Mouse (Mus musculus) MEL (cell line): ENCODE results near the gene Crlf3. TPM values are rescaled to one million over a fixed set of nuclear protein-coding genes. Genes with fewer than 3 reads are reported as not detected.

Experiments used
- DNase-seq: peaks from one replicate; pipeline ENCODE4 v3.0.0; 2011; ENCODE audit warnings: low read depth, low spot score
- H3K27ac ChIP-seq: 2 replicates; pipeline ENCODE4 v1.5.1; 2012; ENCODE audit warnings: low read depth, mild to moderate bottlenecking, control low read depth, low read length, moderate library complexity; ENCODE audit not compliant: control insufficient read depth
- H3K27me3 ChIP-seq, 2 experiments: fragments of 150-350 bp in 1 of 2; sonication (generic) in 1 of 2; 2 replicates each; pipeline ENCODE4 v1.6.1; 2012; ENCODE audit warnings: low read length in 2 of 2, mild to moderate bottlenecking in 2 of 2, improper control_type of control experiment in 1 of 2, moderate library complexity in 1 of 2; ENCODE audit not compliant: insufficient read depth in 2 of 2, control insufficient read depth in 1 of 2
- H3K36me3 ChIP-seq, 2 experiments: 2 replicates each; pipeline ENCODE4 v1.6.1; 2012 to 2014; ENCODE audit warnings: low read length in 2 of 2, improper control_type of control experiment in 1 of 2, inconsistent platforms in 1 of 2, mild to moderate bottlenecking in 1 of 2; ENCODE audit not compliant: insufficient read depth in 2 of 2, control insufficient read depth in 1 of 2
- H3K4me1 ChIP-seq, 2 experiments: fragments of 150-350 bp in 1 of 2; sonication (generic) in 1 of 2; 2 replicates each; pipeline ENCODE4 v1.6.1; 2012; ENCODE audit warnings: low read length in 2 of 2, improper control_type of control experiment in 1 of 2, mild to moderate bottlenecking in 1 of 2; ENCODE audit not compliant: insufficient read depth in 2 of 2, control insufficient read depth in 1 of 2
- H3K4me3 ChIP-seq, 2 experiments: fragments of 150-350 bp in 1 of 2; sonication (generic) in 1 of 2; 2 replicates each; pipeline ENCODE4 v1.5.1; 2012; ENCODE audit warnings: low read depth in 2 of 2, low read length in 2 of 2, mild to moderate bottlenecking in 2 of 2, moderate library complexity in 2 of 2, control low read depth in 1 of 2, improper control_type of control experiment in 1 of 2; ENCODE audit not compliant: control insufficient read depth in 1 of 2, insufficient read depth in 1 of 2
- H3K79me2 ChIP-seq: 2 replicates; pipeline ENCODE4 v1.6.1; 2012; ENCODE audit warnings: mild to moderate bottlenecking, low read length, moderate library complexity; ENCODE audit not compliant: control insufficient read depth, poor library complexity, insufficient read depth
- H3K9ac ChIP-seq: 2 replicates; pipeline ENCODE4 v1.6.1; 2012; ENCODE audit warnings: low read depth, mild to moderate bottlenecking, control low read depth, low read length, moderate library complexity; ENCODE audit not compliant: control insufficient read depth, poor library complexity, severe bottlenecking
- H3K9me3 ChIP-seq: fragments of 150-350 bp; sonication (generic); replicated peaks from 2 replicates; pipeline ENCODE4 v1.6.1; 2012; ENCODE audit warnings: mild to moderate bottlenecking, low read length, improper control_type of control experiment, moderate library complexity; ENCODE audit not compliant: insufficient read depth
- BHLHE40 ChIP-seq: IDR thresholded peaks from 2 replicates; pipeline ENCODE4 v1.6.1; 2012; ENCODE audit warnings: low read depth, mild to moderate bottlenecking, inconsistent platforms, low read length, improper control_type of control experiment, borderline replicate concordance
- CHD1 ChIP-seq: IDR thresholded peaks from 2 replicates; pipeline ENCODE4 v1.6.1; 2012; ENCODE audit warnings: low read depth, mild to moderate bottlenecking, inconsistent platforms, low read length, improper control_type of control experiment
- E2F4 ChIP-seq: IDR thresholded peaks from 2 replicates; pipeline ENCODE4 v1.6.1; 2011; ENCODE audit warnings: low read depth, low read length, improper control_type of control experiment, borderline replicate concordance
- ELF1 ChIP-seq: IDR thresholded peaks from 2 replicates; pipeline ENCODE4 v1.6.1; 2014; ENCODE audit warnings: low read depth, mild to moderate bottlenecking, inconsistent platforms, low read length, improper control_type of control experiment, moderate library complexity
- EP300 ChIP-seq, 2 experiments: IDR thresholded peaks; 2 replicates each; pipeline ENCODE4 v1.6.1; 2011; ENCODE audit warnings: improper control_type of control experiment in 2 of 2, low read length in 2 of 2, low read depth in 1 of 2, mild to moderate bottlenecking in 1 of 2
- GABPA ChIP-seq: IDR thresholded peaks from 2 replicates; pipeline ENCODE4 v1.6.1; 2012; ENCODE audit warnings: low read depth, mild to moderate bottlenecking, inconsistent platforms, low read length, improper control_type of control experiment, moderate library complexity
- GATA1 ChIP-seq: IDR thresholded peaks from 2 replicates; pipeline ENCODE4 v1.6.1; 2011; ENCODE audit warnings: low read depth, low read length, improper control_type of control experiment
- HCFC1 ChIP-seq: IDR thresholded peaks from 2 replicates; pipeline ENCODE4 v1.6.1; 2012; ENCODE audit warnings: low read depth, mild to moderate bottlenecking, inconsistent platforms, low read length, improper control_type of control experiment, moderate library complexity
- JUND ChIP-seq: IDR thresholded peaks from 2 replicates; pipeline ENCODE4 v1.6.1; 2011; ENCODE audit warnings: low read depth, mild to moderate bottlenecking, improper control_type of control experiment, low read length
- KAT2A ChIP-seq: conservative IDR thresholded peaks from 2 replicates; pipeline ENCODE4 v1.6.1; 2012; ENCODE audit warnings: low read depth, low read length, improper control_type of control experiment, inconsistent platforms
- MAFK ChIP-seq: IDR thresholded peaks from 2 replicates; pipeline ENCODE4 v1.6.1; 2011; ENCODE audit warnings: low read depth, mild to moderate bottlenecking, low read length, improper control_type of control experiment, borderline replicate concordance
- MAX ChIP-seq: IDR thresholded peaks from 2 replicates; pipeline ENCODE4 v1.6.1; 2011; ENCODE audit warnings: low read length, improper control_type of control experiment
- MAZ ChIP-seq: IDR thresholded peaks from 2 replicates; pipeline ENCODE4 v1.6.1; 2012; ENCODE audit warnings: low read depth, mild to moderate bottlenecking, inconsistent platforms, low read length, improper control_type of control experiment
- MEF2A ChIP-seq: IDR thresholded peaks from 2 replicates; pipeline ENCODE4 v1.6.1; 2014; ENCODE audit warnings: low read depth, mild to moderate bottlenecking, inconsistent platforms, low read length, improper control_type of control experiment; ENCODE audit not compliant: poor library complexity, insufficient replicate concordance, severe bottlenecking; ENCODE audit errors: extremely low read depth
- MXI1 ChIP-seq: IDR thresholded peaks from 2 replicates; pipeline ENCODE4 v1.6.1; 2011; ENCODE audit warnings: mild to moderate bottlenecking, low read depth, low read length, improper control_type of control experiment
- MYB ChIP-seq: IDR thresholded peaks from 2 replicates; pipeline ENCODE4 v1.6.1; 2011; ENCODE audit warnings: mild to moderate bottlenecking, low read depth, low read length, improper control_type of control experiment
- MYC ChIP-seq: IDR thresholded peaks from 2 replicates; pipeline ENCODE4 v1.6.1; 2011; ENCODE audit warnings: low read depth, mild to moderate bottlenecking, low read length, improper control_type of control experiment, moderate library complexity
- NELFE ChIP-seq: IDR thresholded peaks from 2 replicates; pipeline ENCODE4 v1.6.1; 2011; ENCODE audit warnings: low read depth, low read length, improper control_type of control experiment
- NRF1 ChIP-seq: IDR thresholded peaks from 2 replicates; pipeline ENCODE4 v1.6.1; 2014; ENCODE audit warnings: low read depth, mild to moderate bottlenecking, inconsistent platforms, low read length, improper control_type of control experiment, moderate library complexity; ENCODE audit not compliant: poor library complexity, insufficient read depth, severe bottlenecking
- POLR2AphosphoS2 ChIP-seq: IDR thresholded peaks from 2 replicates; pipeline ENCODE4 v1.6.1; 2011; ENCODE audit warnings: low read length, improper control_type of control experiment
- POLR2AphosphoS5 ChIP-seq: IDR thresholded peaks from 2 replicates; pipeline ENCODE4 v1.6.1; 2012; ENCODE audit warnings: low read depth, borderline replicate concordance, mild to moderate bottlenecking, inconsistent platforms, low read length, moderate library complexity, mixed read lengths
- RAD21 ChIP-seq: IDR thresholded peaks from 2 replicates; pipeline ENCODE4 v1.6.1; 2011; ENCODE audit warnings: mild to moderate bottlenecking, low read depth, low read length, improper control_type of control experiment
- RCOR1 ChIP-seq: IDR thresholded peaks from 2 replicates; pipeline ENCODE4 v1.6.1; 2012; ENCODE audit warnings: low read depth, mild to moderate bottlenecking, inconsistent platforms, low read length, improper control_type of control experiment
- SMC3 ChIP-seq: IDR thresholded peaks from 2 replicates; pipeline ENCODE4 v1.6.1; 2011; ENCODE audit warnings: low read depth, low read length, improper control_type of control experiment
- TAL1 ChIP-seq: IDR thresholded peaks from 2 replicates; pipeline ENCODE4 v1.6.1; 2012; ENCODE audit warnings: mild to moderate bottlenecking, inconsistent platforms, low read length, moderate library complexity, mixed read lengths
- TBP ChIP-seq: IDR thresholded peaks from 2 replicates; pipeline ENCODE4 v1.8.0; 2011; ENCODE audit warnings: low read depth, low read length, improper control_type of control experiment
- TCF12 ChIP-seq: IDR thresholded peaks from 2 replicates; pipeline ENCODE4 v1.6.1; 2014; ENCODE audit warnings: low read depth, mild to moderate bottlenecking, inconsistent platforms, low read length, improper control_type of control experiment, moderate library complexity
- USF1 ChIP-seq: IDR thresholded peaks from 2 replicates; pipeline ENCODE4 v1.6.1; 2014; ENCODE audit warnings: low read depth, mild to moderate bottlenecking, inconsistent platforms, low read length, improper control_type of control experiment, moderate library complexity
- USF2 ChIP-seq, 2 experiments: IDR thresholded peaks; 2 replicates each; pipeline ENCODE4 v1.6.1; 2011 to 2012; ENCODE audit warnings: improper control_type of control experiment in 2 of 2, low read length in 2 of 2, borderline replicate concordance in 1 of 2, inconsistent platforms in 1 of 2, low read depth in 1 of 2, mild to moderate bottlenecking in 1 of 2; ENCODE audit not compliant: insufficient read depth in 1 of 2
- ZC3H11A ChIP-seq: IDR thresholded peaks from 2 replicates; pipeline ENCODE4 v1.6.1; 2012; ENCODE audit warnings: low read depth, mild to moderate bottlenecking, inconsistent platforms, low read length, improper control_type of control experiment
- ZKSCAN1 ChIP-seq: IDR thresholded peaks from 2 replicates; pipeline ENCODE4 v1.6.1; 2012; ENCODE audit warnings: low read depth, mild to moderate bottlenecking, inconsistent platforms, low read length, improper control_type of control experiment, moderate library complexity
- ZMIZ1 ChIP-seq: IDR thresholded peaks from 2 replicates; pipeline ENCODE4 v1.6.1; 2012; ENCODE audit warnings: low read depth, mild to moderate bottlenecking, inconsistent platforms, low read length, improper control_type of control experiment, moderate library complexity
- ZNF384 ChIP-seq: IDR thresholded peaks from 2 replicates; pipeline ENCODE4 v1.6.1; 2012; ENCODE audit warnings: low read depth, mild to moderate bottlenecking, inconsistent platforms, low read length, improper control_type of control experiment
- polyA plus RNA-seq, 2 experiments: library from polyadenylated mRNA; stranded (reverse) in 1 of 2; unstranded in 1 of 2; fragments of >175 nt in 1 of 2; fragments of >200 nt in 1 of 2; gene quantifications; 2 replicates each; pipeline versions ENCODE4 v1.2.1 to v1.2.4; 2012; ENCODE audit warnings: low replicate concordance in 2 of 2, low read depth in 1 of 2; ENCODE audit not compliant: insufficient read length in 2 of 2, insufficient read depth in 1 of 2, missing spikeins in 1 of 2
- total RNA-seq: library from RNA; depleted of rRNA; stranded (reverse); fragments of 300-350 nt; gene quantifications from 2 replicates; pipeline ENCODE4 v1.2.3, GENCODE M21; 2012; rRNA removed

The Crlf3 gene
- total RNA-seq = 104 and 107 TPM in 2 replicates
- 10 to 100 TPM in 1 of 2 experiments, not detected in 1; 71.7 TPM for polyA plus RNA-seq

GRCm38 (mm10) chr11:80080826-80081728, at the start of gene Crlf3:
Gene Crlf3, minus strand, starts transcription at chr11:80080991.
- Histone ChIP-seq H3K4me1 (peaks cover 34 to 39% of the 10 kb centered on the region in 2 experiments), H3K27me3 (no peaks in the 10 kb centered on the region), H3K9me3 (no peaks in the 10 kb centered on the region), H3K79me2 (peaks cover 31% of the 10 kb centered on the region), H3K36me3 (peaks cover 0 to 50% of the 10 kb centered on the region in 2 experiments; a peak in 3 of 4 replicates), H3K9ac (peak within 1 kb of the TSS; percentile 96), H3K27ac (peak within 1 kb of the TSS; percentile 97), H3K4me3 (peak within 1 kb of the TSS; percentile 79 to 98)
- DNase-seq = peak; percentile 99
- TF ChIP-seq TCF12 = peak; percentile 97
- TF ChIP-seq ZKSCAN1 = no peak; the same call in 1 of the 2 replicates
- peak; percentile 68; the same call in 1 of the 2 replicates for TF ChIP-seq ELF1
- peak; percentile 82 for TF ChIP-seq NELFE
- peak; percentile 72; the same call in 1 of the 2 replicates for TF ChIP-seq HCFC1
- TF ChIP-seq ZNF384 = no peak; the same call in 1 of the 2 replicates
- TF ChIP-seq SMC3 = no peak
- TF ChIP-seq RCOR1 = peak; percentile 94
- peak; percentile 43; the same call in 1 of the 2 replicates for TF ChIP-seq KAT2A
- TF ChIP-seq TAL1 = peak; percentile 92
- peak; percentile 64; the same call in 1 of the 2 replicates for TF ChIP-seq ZMIZ1
- TF ChIP-seq ZC3H11A = no peak; the same call in 1 of the 2 replicates
- TF ChIP-seq JUND = peak; percentile 62; the same call in 1 of the 2 replicates
- TF ChIP-seq GABPA = peak; percentile 64; the same call in 1 of the 2 replicates
- TF ChIP-seq MAX = peak; percentile 93
- peak; percentile 93 for TF ChIP-seq MYC
- no peak for TF ChIP-seq POLR2AphosphoS5
- TF ChIP-seq MAZ = no peak; the same call in none of the 2 replicates
- TF ChIP-seq MYB = 0 out of 2 replicates have a peak, but pooled peaks have one; percentile 1
- TF ChIP-seq BHLHE40 = peak; percentile 99
- peak; percentile 89 for TF ChIP-seq USF1
- no peak; the same call in none of the 2 replicates for TF ChIP-seq MEF2A
- TF ChIP-seq MXI1 = peak; percentile 94
- TF ChIP-seq TBP = peak; percentile 62
- TF ChIP-seq POLR2AphosphoS2 = peak; percentile 58
- peak; percentile 95 to 97 for TF ChIP-seq EP300 (IDR thresholded peaks at IDR 0.05; ENCODE audit: low read depth in 1 of 2, low read length in 2 of 2)
- TF ChIP-seq USF2 (IDR thresholded peaks at IDR 0.05; ENCODE audit: borderline replicate concordance in 1 of 2, insufficient read depth in 1 of 2, low read depth in 1 of 2, low read length in 2 of 2) = no peak
- TF ChIP-seq RAD21 = no peak
- TF ChIP-seq GATA1 = peak; percentile 98
- peak; percentile 28; the same call in 1 of the 2 replicates for TF ChIP-seq NRF1
- peak; percentile 64; the same call in 1 of the 2 replicates for TF ChIP-seq E2F4
- peak; percentile 75 for TF ChIP-seq MAFK
- TF ChIP-seq CHD1 = peak; percentile 94
